Mouse (Mus musculus) forebrain, embryonic 15.5 days (tissue): ENCODE measurements around the gene Ppm1a. TPM values are rescaled to one million over a fixed set of nuclear protein-coding genes. Genes with fewer than 3 reads are reported as not detected.
A peak's percentile ranks its signal among the peaks of the same experiment; 100 is the strongest.

Experiments used
- ATAC-seq: fragments of 200-750 bp; cut with Nextera tagmentation; replicated peaks from 2 replicates; pipeline ENCODE4 v1.8.0; 2017; ENCODE audit warnings: mild to moderate bottlenecking, moderate TSS enrichment, moderate library complexity
- H3K27ac ChIP-seq: fragments of 300-500 bp; sonication (generic); replicated peaks from 2 replicates; pipeline ENCODE4 v1.5.1; 2015; ENCODE audit warnings: mild to moderate bottlenecking, inconsistent platforms
- H3K27me3 ChIP-seq: fragments of 300-500 bp; sonication (generic); 2 replicates; pipeline ENCODE4 v1.6.1; 2015; ENCODE audit warnings: inconsistent platforms
- H3K36me3 ChIP-seq: fragments of 300-500 bp; sonication (generic); 2 replicates; pipeline ENCODE4 v1.6.1; 2015; ENCODE audit warnings: mild to moderate bottlenecking, inconsistent platforms
- H3K4me1 ChIP-seq: fragments of 300-500 bp; sonication (generic); 2 replicates; pipeline ENCODE4 v1.6.1; 2015; ENCODE audit warnings: inconsistent platforms
- H3K4me2 ChIP-seq: fragments of 300-500 bp; sonication (generic); replicated peaks from 2 replicates; pipeline ENCODE4 v1.6.1; 2015; ENCODE audit warnings: mild to moderate bottlenecking, inconsistent platforms
- H3K4me3 ChIP-seq: fragments of 300-500 bp; sonication (generic); 2 replicates; pipeline ENCODE4 v1.5.1; 2015; ENCODE audit warnings: mild to moderate bottlenecking, inconsistent platforms
- H3K9ac ChIP-seq: fragments of 300-500 bp; sonication (generic); replicated peaks from 2 replicates; pipeline ENCODE4 v1.6.1; 2015; ENCODE audit warnings: mild to moderate bottlenecking, inconsistent platforms
- H3K9me3 ChIP-seq: fragments of 300-500 bp; sonication (generic); 2 replicates; pipeline ENCODE4 v1.6.1; 2016; ENCODE audit warnings: inconsistent platforms
- WGBS: fragments of 180-500 bp; shearing (Covaris S2); methylation state at CpG from one replicate; pipeline ENCODE4 v1.1.7; 2015; ENCODE audit warnings: mixed read lengths; 5-methylcytosine and 5-hydroxymethylcytosine counted together
- polyA plus RNA-seq: library from polyadenylated mRNA; unstranded; fragments of >200 nt; fragmentation: Nextera tagmentation; extraction: Ambion mirVana; gene quantifications from 2 replicates; pipeline ENCODE4 v1.2.1, GENCODE M21; 2015

Gene Ppm1a
- polyA plus RNA-seq, 1 experiment from 2014 or later, result 66.9 TPM

- ATAC-seq, result no peak
- H3K4me3 ChIP-seq, result no peak overlapping the region
- no peak overlapping the region for H3K4me2 ChIP-seq
- no peaks in the 10 kb centered on the region for H3K9me3 ChIP-seq
- WGBS, result 51% methylated on average over 14 of the region's 14 CpGs
- no peak overlapping the region for H3K9ac ChIP-seq
- H3K27me3 ChIP-seq, result no peaks in the 10 kb centered on the region
- H3K27ac ChIP-seq, result no peak overlapping the region
- H3K4me1 ChIP-seq, result no peaks in the 10 kb centered on the region
- no peaks in the 10 kb centered on the region for H3K36me3 ChIP-seq
Observed at GRCm38 (mm10) chr12:72745486-72745885, 11.8 kb upstream of the Ppm1a start.

- 83% methylated on average over 4 of the region's 4 CpGs for WGBS
- no peak overlapping the region for H3K4me2 ChIP-seq
Observed at GRCm38 (mm10) chr12:72748341-72748740, 8.9 kb upstream of the Ppm1a start.

DNA sequence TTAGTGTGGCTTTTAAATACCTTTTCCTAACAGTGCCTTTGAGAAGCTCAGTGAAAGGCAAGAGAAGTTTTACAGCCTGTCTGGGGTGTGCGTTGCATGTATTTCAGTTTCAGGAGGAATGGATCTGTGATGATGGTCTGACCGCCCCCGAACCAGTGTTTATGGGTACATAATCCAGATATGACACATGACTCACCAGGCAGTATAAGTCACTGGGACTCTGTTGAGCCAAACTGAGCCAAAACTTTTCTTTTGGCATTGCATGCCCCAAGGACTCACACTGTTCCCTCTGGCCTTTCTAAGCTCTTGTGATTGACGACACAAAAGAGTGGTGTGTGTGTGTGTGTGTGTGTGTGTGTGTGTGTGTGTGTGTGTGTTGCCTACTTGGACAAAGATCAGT, 8.4 kb upstream of the Ppm1a start:
- Histone ChIP-seq H3K36me3 (no peaks in the 10 kb centered on the region), H3K9me3 (no peaks in the 10 kb centered on the region), H3K4me2 (no peak overlapping the region), H3K4me1 (no peaks in the 10 kb centered on the region), H3K9ac (no peak overlapping the region), H3K4me3 (no peak overlapping the region), H3K27me3 (no peaks in the 10 kb centered on the region), H3K27ac (no peak overlapping the region)
- no peak for ATAC-seq
- 71% methylated on average over 4 of the region's 4 CpGs for WGBS

More at GRCm38 (mm10) chr12:72748341-72748740, 8.9 kb upstream of the Ppm1a start:
- no peaks in the 10 kb centered on the region for H3K36me3 ChIP-seq
- ATAC-seq, result no peak
- H3K4me1 ChIP-seq, result no peaks in the 10 kb centered on the region
- H3K27ac ChIP-seq, result no peak overlapping the region
- H3K4me3 ChIP-seq, result no peak overlapping the region
- H3K9ac ChIP-seq, result no peak overlapping the region
- no peaks in the 10 kb centered on the region for H3K9me3 ChIP-seq
- no peaks in the 10 kb centered on the region for H3K27me3 ChIP-seq

GRCm38 (mm10) chr12:72749500-72749899, 7.8 kb upstream of the Ppm1a start:
- Histone ChIP-seq H3K27ac (no peak overlapping the region), H3K9me3 (no peaks in the 10 kb centered on the region), H3K4me1 (no peaks in the 10 kb centered on the region), H3K4me2 (no peak overlapping the region), H3K9ac (no peak overlapping the region), H3K36me3 (no peaks in the 10 kb centered on the region), H3K27me3 (no peaks in the 10 kb centered on the region), H3K4me3 (no peak overlapping the region)
- 87% methylated on average over 2 of the region's 2 CpGs for WGBS
- no peak for ATAC-seq

- 85% methylated on average over 5 of the region's 5 CpGs for WGBS
- H3K27me3 ChIP-seq, result no peaks in the 10 kb centered on the region
- ATAC-seq, result no peak
- no peaks in the 10 kb centered on the region for H3K36me3 ChIP-seq
- no peak overlapping the region for H3K27ac ChIP-seq
- no peak overlapping the region for H3K9ac ChIP-seq
- no peak overlapping the region for H3K4me2 ChIP-seq
- no peaks in the 10 kb centered on the region for H3K4me1 ChIP-seq
- H3K4me3 ChIP-seq, result no peak overlapping the region
- no peaks in the 10 kb centered on the region for H3K9me3 ChIP-seq
Observed at GRCm38 (mm10) chr12:72750016-72750415, 7.2 kb upstream of the Ppm1a start.

- H3K36me3 ChIP-seq, result no peaks in the 10 kb centered on the region
- no peaks in the 10 kb centered on the region for H3K4me1 ChIP-seq
- no peaks in the 10 kb centered on the region for H3K27me3 ChIP-seq
- no peak overlapping the region for H3K4me2 ChIP-seq
- no peaks in the 10 kb centered on the region for H3K9me3 ChIP-seq
- H3K27ac ChIP-seq, result no peak overlapping the region
- 86% methylated on average over 2 of the region's 2 CpGs for WGBS
- H3K9ac ChIP-seq, result no peak overlapping the region
- ATAC-seq, result no peak
- H3K4me3 ChIP-seq, result no peak overlapping the region
Observed at GRCm38 (mm10) chr12:72750606-72751005, 6.6 kb upstream of the Ppm1a start.

DNA sequence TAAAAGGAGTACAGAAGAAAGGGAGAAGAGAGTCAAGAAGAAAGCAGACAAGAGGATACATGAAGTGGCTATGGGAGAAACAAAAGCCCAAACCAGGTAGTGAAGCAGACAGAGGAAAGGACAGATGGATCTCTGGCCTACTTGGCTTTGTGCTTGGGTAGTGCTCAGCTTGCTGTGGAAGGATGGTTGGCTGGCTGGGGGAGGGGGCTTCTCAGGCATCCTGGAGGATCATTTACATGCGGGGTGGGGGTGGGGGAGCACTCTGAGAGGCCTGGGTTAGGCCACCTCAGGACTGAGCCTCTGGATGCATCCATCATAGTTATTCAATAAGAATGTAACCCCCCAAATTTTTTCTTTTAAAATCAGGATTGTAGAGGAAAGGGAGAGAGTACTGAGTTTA, 341 bp downstream of the Ppm1a start:
- Histone ChIP-seq H3K9me3 (no peaks in the 10 kb centered on the region), H3K27ac (no peak overlapping the region), H3K4me2 (no peak overlapping the region), H3K36me3 (no peaks in the 10 kb centered on the region), H3K27me3 (no peaks in the 10 kb centered on the region), H3K4me1 (peaks cover 11% of the 10 kb centered on the region), H3K9ac (no peak overlapping the region), H3K4me3 (no peak overlapping the region)
- WGBS, result 8% methylated on average over 1 of the region's 1 CpGs
- ATAC-seq, result no peak

DNA sequence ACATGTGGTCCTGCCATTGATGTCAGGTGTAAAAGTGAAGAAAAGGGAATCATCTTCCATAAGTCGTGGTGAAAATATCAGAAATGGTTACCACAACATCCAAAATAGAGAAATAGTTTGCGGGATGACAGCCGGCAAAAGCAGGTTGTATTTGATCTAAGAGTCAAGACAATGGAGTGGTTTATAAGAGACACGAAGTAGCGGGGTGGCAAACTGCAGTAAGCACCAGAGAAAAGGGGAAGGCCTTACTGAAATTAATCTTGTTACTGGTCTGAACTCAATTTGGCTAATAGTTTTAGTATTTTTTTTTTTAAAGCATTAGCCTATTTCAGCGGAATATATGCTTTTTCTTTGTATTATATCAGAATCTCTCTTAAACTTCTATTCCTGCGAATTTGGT, 2.7 kb downstream of the Ppm1a start:
- Histone ChIP-seq H3K36me3 (no peaks in the 10 kb centered on the region), H3K4me3 (peak overlapping the region; percentile 95), H3K9me3 (no peaks in the 10 kb centered on the region), H3K27ac (peak overlapping the region; percentile 99), H3K27me3 (no peaks in the 10 kb centered on the region), H3K4me1 (peaks cover 25% of the 10 kb centered on the region), H3K4me2 (peak overlapping the region; percentile 62), H3K9ac (peak overlapping the region; percentile 16; the same call in 1 of the 2 replicates)
- ATAC-seq, result no peak
- WGBS, result 7% methylated on average over 7 of the region's 7 CpGs

GRCm38 (mm10) chr12:72760376-72761229, 3.3 kb downstream of the Ppm1a start:
- Histone ChIP-seq H3K36me3 (no peaks in the 10 kb centered on the region), H3K27me3 (no peaks in the 10 kb centered on the region), H3K27ac (peak overlapping the region; percentile 99), H3K4me3 (peak overlapping the region; percentile 95), H3K9ac (peak overlapping the region; percentile 98), H3K9me3 (no peaks in the 10 kb centered on the region), H3K4me1 (peaks cover 25% of the 10 kb centered on the region), H3K4me2 (peak overlapping the region; percentile 62)
- peak; percentile 95 for ATAC-seq
- under 1% methylated on average over 69 of the region's 78 CpGs for WGBS

DNA sequence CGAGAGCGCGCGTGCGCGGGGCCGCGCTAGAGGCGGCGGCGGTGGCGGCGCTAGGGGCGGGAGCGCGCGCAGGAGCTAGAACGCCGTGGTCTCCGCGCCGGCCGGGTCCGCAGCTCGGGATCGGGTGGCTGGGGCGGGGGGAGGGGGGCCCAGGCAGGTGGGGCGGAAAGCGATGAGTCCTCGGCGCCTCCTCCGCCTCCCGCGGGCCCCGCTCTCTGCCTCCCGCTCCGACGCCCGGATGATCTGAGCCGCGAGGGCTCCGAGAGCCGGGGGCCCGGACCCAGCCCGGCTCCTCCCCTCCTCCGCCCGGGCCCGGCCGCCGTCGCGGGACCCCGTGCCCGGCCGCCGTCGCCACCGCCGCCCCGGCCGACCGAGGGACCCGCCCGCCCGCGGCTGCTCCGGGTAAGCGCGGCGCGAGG, 4.0 kb downstream of the Ppm1a start:
- H3K27me3 ChIP-seq, result no peaks in the 10 kb centered on the region
- ATAC-seq, result peak; percentile 75
- 1% methylated on average over 30 of the region's 71 CpGs for WGBS

GRCm38 (mm10) chr12:72761649-72762261, 4.5 kb downstream of the Ppm1a start:
- H3K4me3 ChIP-seq, result peak overlapping the region; percentile 95
- peak overlapping the region; percentile 98 for H3K9ac ChIP-seq
- WGBS, result 1% methylated on average over 39 of the region's 43 CpGs
- H3K27ac ChIP-seq, result peak overlapping the region; percentile 99
- no peaks in the 10 kb centered on the region for H3K27me3 ChIP-seq
- no peaks in the 10 kb centered on the region for H3K36me3 ChIP-seq
- no peaks in the 10 kb centered on the region for H3K9me3 ChIP-seq
- peak overlapping the region; percentile 59 for H3K4me2 ChIP-seq
- ATAC-seq, result peak; percentile 65
- peaks cover 25% of the 10 kb centered on the region for H3K4me1 ChIP-seq

More for the DNA sequence above, 4.0 kb downstream of the Ppm1a start:
- Histone ChIP-seq H3K27ac (peak overlapping the region; percentile 99), H3K4me3 (peak overlapping the region; percentile 95), H3K9me3 (no peaks in the 10 kb centered on the region), H3K9ac (peak overlapping the region; percentile 98), H3K36me3 (no peaks in the 10 kb centered on the region), H3K4me2 (peak overlapping the region; percentile 59), H3K4me1 (peaks cover 25% of the 10 kb centered on the region)

DNA sequence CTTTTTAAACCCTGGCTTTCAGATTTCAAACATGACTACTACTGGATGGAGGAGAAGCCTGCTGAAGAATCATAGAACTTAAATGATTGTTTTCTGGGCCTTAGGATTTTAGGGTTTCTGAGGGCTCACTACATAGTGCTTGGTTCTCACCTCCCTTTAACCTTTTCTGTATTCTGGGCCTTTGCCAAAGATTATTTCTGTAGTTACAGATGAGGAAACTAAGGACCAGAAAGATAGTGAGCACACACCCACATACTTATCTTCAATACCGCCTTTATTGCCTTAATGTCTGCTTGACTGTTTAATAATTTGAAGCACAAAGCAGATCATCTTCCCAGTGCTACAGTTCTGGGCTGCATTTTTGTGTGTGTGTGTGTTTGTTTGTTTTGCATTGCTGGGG, 5.2 kb downstream of the Ppm1a start:
- no peaks in the 10 kb centered on the region for H3K36me3 ChIP-seq
- no peaks in the 10 kb centered on the region for H3K27me3 ChIP-seq
- H3K4me3 ChIP-seq, result peak overlapping the region; percentile 95
- H3K4me2 ChIP-seq, result peak overlapping the region; percentile 59
- peaks cover 25% of the 10 kb centered on the region for H3K4me1 ChIP-seq
- H3K9ac ChIP-seq, result peak overlapping the region; percentile 98
- H3K9me3 ChIP-seq, result no peaks in the 10 kb centered on the region
- WGBS, result 61% methylated on average over 1 of the region's 1 CpGs
- ATAC-seq, result no peak
- H3K27ac ChIP-seq, result no peak overlapping the region; the same call in 1 of the 2 replicates
